Comparison of ENCODE assay signal across 8 mouse cellular contexts in genomic region chr6:86004271-86005148, GRCm38 (mm10). TPM values are rescaled to one million over a fixed set of nuclear protein-coding genes. Genes with fewer than 3 reads are reported as not detected.
DNase-seq lines count a peak whose midpoint lies in the region; ATAC-seq lines count a peak whose summit lies in the region.

No protein-coding gene starts in this region.

- peak overlapping the region; percentile 24 for H3K4me3 ChIP-seq in hindbrain, embryonic 15.5 days

- DNase-seq in T-cell, adult 2 months (ENCODE audit: low spot score) = peak; percentile 74
- peak; percentile 78 to 80 for DNase-seq in cerebellum, postnatal 36 days
- peak; percentile 64 to 66 for DNase-seq in frontal cortex, postnatal 36 days (ENCODE audit: low spot score in 2 of 2)
- DNase-seq in layer of hippocampus, postnatal 36 days = peak; percentile 63 to 65
- peak; percentile 74 for DNase-seq in lung, postnatal 25 days (ENCODE audit: low spot score)
- peak; percentile 90 for DNase-seq in retina, postnatal 1 day
- DNase-seq in thymus, postnatal 4 days = peak; percentile 85

- peak overlapping the region; percentile 59 for H3K4me2 ChIP-seq in hindbrain, embryonic 15.5 days

- peak; percentile 93; the same call in 1 of the 2 replicates for ATAC-seq in hindbrain, embryonic 15.5 days (ENCODE audit: low FRiP score, low read depth)

- H3K4me1 ChIP-seq in hindbrain, embryonic 15.5 days (replicated peaks) = peaks cover 7% of the 10 kb centered on the region

- no peak overlapping the region for H3K27ac ChIP-seq in hindbrain, embryonic 15.5 days (replicated peaks)

- WGBS in hindbrain, embryonic 15.5 days = 13% methylated on average over 18 of the region's 18 CpGs

- H3K27me3 ChIP-seq in hindbrain, embryonic 15.5 days = no peaks in the 10 kb centered on the region

- H3K9me3 ChIP-seq in hindbrain, embryonic 15.5 days = no peaks in the 10 kb centered on the region

- no peaks in the 10 kb centered on the region for H3K36me3 ChIP-seq in hindbrain, embryonic 15.5 days

- H3K9ac ChIP-seq in hindbrain, embryonic 15.5 days = 0 out of 2 replicates have a peak overlapping the region, but pooled peaks have one; percentile 36

RNA-seq across cellular contexts. Expression of gene Figla, which starts 11.5 kb away (rescaled TPM):
- polyA plus RNA-seq in hindbrain, embryonic 15.5 days (2015; fragmentation: Nextera tagmentation; extraction: Ambion mirVana) = not detected in 2 replicates
- not detected for total RNA-seq in layer of hippocampus, postnatal 36 days (2021)

RNA-seq across cellular contexts. Expression of gene Add2, which starts 24.0 kb away (rescaled TPM):
- 142 and 149 TPM in 2 replicates for polyA plus RNA-seq in hindbrain, embryonic 15.5 days (2015; fragmentation: Nextera tagmentation; extraction: Ambion mirVana)
- total RNA-seq in layer of hippocampus, postnatal 36 days (2021) = 100 to 1,000 TPM; 262 to 287 TPM

RNA-seq across cellular contexts. Expression of gene Dusp11, which starts 43.0 kb away (rescaled TPM):
- polyA plus RNA-seq in hindbrain, embryonic 15.5 days (2015; fragmentation: Nextera tagmentation; extraction: Ambion mirVana) = 52.2 and 53.9 TPM in 2 replicates
- 100 to 1,000 TPM in 1 of 2 experiments, 10 to 100 TPM in 1; 87.0 to 106 TPM for total RNA-seq in layer of hippocampus, postnatal 36 days (2021)
